Mouse (Mus musculus): ENCODE measurements around the gene Tmem101. TPM values are rescaled to one million over a fixed set of nuclear protein-coding genes. Genes with fewer than 3 reads are reported as not detected.

Gene Tmem101
- polyA plus RNA-seq, 1 experiment from 2014 or later = 35.0 TPM

Other genes starting within 250 kb of the Tmem101 start
- 0.20 and 0.30 TPM in 2 replicates for gene Sost, start 189.4 kb downstream of the Tmem101 start, polyA plus RNA-seq (2016; fragmentation: Nextera tagmentation; extraction: Ambion mirVana)
- gene Cfap97d1, start 172.1 kb downstream of the Tmem101 start, polyA plus RNA-seq (2016; fragmentation: Nextera tagmentation; extraction: Ambion mirVana) = not detected in 2 replicates
- 11.0 and 11.7 TPM in 2 replicates for gene Dusp3, start 169.4 kb downstream of the Tmem101 start, polyA plus RNA-seq (2016; fragmentation: Nextera tagmentation; extraction: Ambion mirVana)
- 8.2 and 10.3 TPM in 2 replicates for gene Mpp3, start 127.9 kb downstream of the Tmem101 start, polyA plus RNA-seq (2016; fragmentation: Nextera tagmentation; extraction: Ambion mirVana)
- 0.28 and 0.51 TPM in 2 replicates for gene Cd300lg, start 114.9 kb downstream of the Tmem101 start, polyA plus RNA-seq (2016; fragmentation: Nextera tagmentation; extraction: Ambion mirVana)
- 12.5 and 12.9 TPM in 2 replicates for gene Mpp2, start 67.9 kb downstream of the Tmem101 start, polyA plus RNA-seq (2016; fragmentation: Nextera tagmentation; extraction: Ambion mirVana)
- not detected in 2 replicates for gene Ppy, start 55.1 kb downstream of the Tmem101 start, polyA plus RNA-seq (2016; fragmentation: Nextera tagmentation; extraction: Ambion mirVana)
- gene Pyy, start 48.6 kb downstream of the Tmem101 start, polyA plus RNA-seq (2016; fragmentation: Nextera tagmentation; extraction: Ambion mirVana) = 0.32 and 0.49 TPM in 2 replicates
- not detected in 2 replicates for gene Nags, start 10.9 kb downstream of the Tmem101 start, polyA plus RNA-seq (2016; fragmentation: Nextera tagmentation; extraction: Ambion mirVana)
- 145 and 155 TPM in 2 replicates for gene Lsm12, start 28.9 kb upstream of the Tmem101 start, polyA plus RNA-seq (2016; fragmentation: Nextera tagmentation; extraction: Ambion mirVana)
- gene G6pc3, start 33.2 kb upstream of the Tmem101 start, polyA plus RNA-seq (2016; fragmentation: Nextera tagmentation; extraction: Ambion mirVana) = 38.2 and 39.6 TPM in 2 replicates
- gene Hdac5, start 73.8 kb upstream of the Tmem101 start, polyA plus RNA-seq (2016; fragmentation: Nextera tagmentation; extraction: Ambion mirVana) = 49.6 and 52.9 TPM in 2 replicates
- gene BC030867, start 92.5 kb upstream of the Tmem101 start, polyA plus RNA-seq (2016; fragmentation: Nextera tagmentation; extraction: Ambion mirVana) = 30.1 and 32.4 TPM in 2 replicates
- gene Asb16, start 112.3 kb upstream of the Tmem101 start, polyA plus RNA-seq (2016; fragmentation: Nextera tagmentation; extraction: Ambion mirVana) = 0.09 and 0.10 TPM in 2 replicates
- 45.2 and 46.2 TPM in 2 replicates for gene Tmub2, start 128.5 kb upstream of the Tmem101 start, polyA plus RNA-seq (2016; fragmentation: Nextera tagmentation; extraction: Ambion mirVana)
- 15.6 and 18.2 TPM in 2 replicates for gene Atxn7l3, start 140.2 kb upstream of the Tmem101 start, polyA plus RNA-seq (2016; fragmentation: Nextera tagmentation; extraction: Ambion mirVana)
- gene Ubtf, start 163.3 kb upstream of the Tmem101 start, polyA plus RNA-seq (2016; fragmentation: Nextera tagmentation; extraction: Ambion mirVana) = 94.2 and 96.3 TPM in 2 replicates
- gene Slc4a1, start 209.8 kb upstream of the Tmem101 start, polyA plus RNA-seq (2016; fragmentation: Nextera tagmentation; extraction: Ambion mirVana) = 29.7 and 33.8 TPM in 2 replicates
- gene Rundc3a, start 237.0 kb upstream of the Tmem101 start, polyA plus RNA-seq (2016; fragmentation: Nextera tagmentation; extraction: Ambion mirVana) = 10.0 and 11.9 TPM in 2 replicates